Comparison of ENCODE assay signal across 8 mouse cellular contexts in the genomic region with DNA sequence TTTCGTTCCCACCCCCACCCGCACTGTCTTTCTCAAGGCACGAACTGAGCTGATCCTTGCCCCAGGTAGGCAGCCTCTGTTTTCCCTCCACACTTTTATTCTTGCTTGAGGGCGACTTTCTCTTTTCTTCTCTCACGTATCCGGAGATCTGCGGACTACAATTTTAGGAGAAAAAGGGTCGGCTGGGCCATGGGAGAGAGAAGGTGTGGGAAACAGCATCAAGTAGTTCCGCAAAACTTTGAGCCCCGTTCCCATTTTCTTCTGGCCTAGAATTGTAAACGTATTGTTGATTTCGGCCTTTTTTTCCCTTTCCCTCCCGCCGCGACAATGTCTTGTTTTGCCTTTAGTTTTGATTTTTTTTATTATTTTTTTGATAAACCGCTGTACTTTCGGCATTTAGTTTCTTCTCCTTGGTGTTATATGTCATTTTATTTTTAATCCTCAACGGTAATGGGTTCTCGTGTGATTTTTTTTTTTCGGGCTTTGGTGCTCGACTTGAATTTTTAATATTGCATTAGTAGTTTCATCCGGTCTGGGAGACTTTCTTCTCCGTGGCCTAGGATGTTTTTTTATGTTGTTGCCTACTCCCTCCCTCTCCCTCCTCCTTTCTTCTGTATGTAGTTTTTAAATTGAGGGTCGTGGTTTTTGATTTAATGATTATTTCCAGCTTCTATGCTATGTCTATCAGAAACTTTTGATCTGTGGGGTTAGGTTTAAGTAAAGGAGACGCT. TPM values are rescaled to one million over a fixed set of nuclear protein-coding genes. Genes with fewer than 3 reads are reported as not detected.
DNase-seq lines count a peak whose midpoint lies in the region; ATAC-seq and TF ChIP-seq lines count a peak whose summit lies in the region.

No protein-coding gene starts in this region.

- H3K4me2 ChIP-seq in forebrain, embryonic 12.5 days: peak overlapping the region; percentile 50
- H3K4me2 ChIP-seq in kidney, embryonic 16.5 days (replicated peaks; ENCODE audit: low read depth, low read length): peak overlapping the region; percentile 65
- H3K4me2 ChIP-seq in neural tube, embryonic 14.5 days (ENCODE audit: low read depth, low read length): peak overlapping the region; percentile 56

- 7% methylated on average over 25 of the region's 25 CpGs for WGBS in bone marrow, adult 2 months
- WGBS in forebrain, embryonic 12.5 days: 15% methylated on average over 25 of the region's 25 CpGs
- WGBS in kidney, embryonic 16.5 days: 20% methylated on average over 25 of the region's 25 CpGs
- WGBS in neural tube, embryonic 14.5 days: 18% methylated on average over 25 of the region's 25 CpGs

- H3K4me1 ChIP-seq in bone marrow, adult 2 months (ENCODE audit: control insufficient read depth, insufficient read depth, low read length): no peaks in the 10 kb centered on the region; the same call in 1 of the 2 replicates
- H3K4me1 ChIP-seq in forebrain, embryonic 12.5 days: 0 out of 2 replicates have a peak, but pooled peaks cover 2% of the 10 kb centered on the region
- peaks cover 8% of the 10 kb centered on the region; the same call in 1 of the 2 replicates for H3K4me1 ChIP-seq in kidney, embryonic 16.5 days (ENCODE audit: insufficient read depth, low read length)
- no peaks in the 10 kb centered on the region for H3K4me1 ChIP-seq in neural tube, embryonic 14.5 days (ENCODE audit: control insufficient read depth, insufficient read depth, low read length)

- no peak for TF ChIP-seq POLR2A in bone marrow, adult 2 months (IDR thresholded peaks at IDR 0.05; ENCODE audit: borderline replicate concordance, control insufficient read depth, low read depth, low read length)

- H3K36me3 ChIP-seq in forebrain, embryonic 12.5 days (replicated peaks): no peaks in the 10 kb centered on the region
- no peaks in the 10 kb centered on the region for H3K36me3 ChIP-seq in kidney, embryonic 16.5 days (ENCODE audit: insufficient read depth, low read length)
- no peaks in the 10 kb centered on the region for H3K36me3 ChIP-seq in neural tube, embryonic 14.5 days (ENCODE audit: control insufficient read depth, insufficient read depth, low read length)

- peak overlapping the region; percentile 93 for H3K4me3 ChIP-seq in bone marrow, adult 2 months (replicated peaks; ENCODE audit: control insufficient read depth, low read depth, low read length)
- H3K4me3 ChIP-seq in forebrain, embryonic 12.5 days (replicated peaks): peak overlapping the region; percentile 61
- H3K4me3 ChIP-seq in kidney, embryonic 16.5 days (ENCODE audit: low read length): peak overlapping the region; percentile 62
- peak overlapping the region; percentile 43 for H3K4me3 ChIP-seq in neural tube, embryonic 14.5 days (ENCODE audit: low read depth, low read length)

- no peaks in the 10 kb centered on the region for H3K27me3 ChIP-seq in forebrain, embryonic 12.5 days
- H3K27me3 ChIP-seq in kidney, embryonic 16.5 days (ENCODE audit: insufficient read depth, low read length): no peaks in the 10 kb centered on the region
- H3K27me3 ChIP-seq in neural tube, embryonic 14.5 days (ENCODE audit: control insufficient read depth, insufficient read depth, low read length): no peaks in the 10 kb centered on the region

- TF ChIP-seq CTCF in bone marrow, adult 2 months (IDR thresholded peaks at IDR 0.05; ENCODE audit: control insufficient read depth, insufficient read depth, low read length): no peak

- DNase-seq in layer of hippocampus, adult 11-12 months (ENCODE audit: low spot score): peak; percentile 3
- no peak for DNase-seq in layer of hippocampus, postnatal 36 days
- DNase-seq in adrenal gland, postnatal 4 days (ENCODE audit: low spot score in 2 of 2): no peak
- no peak for DNase-seq in urinary bladder, postnatal 36 days (ENCODE audit: low spot score in 2 of 2)

- no peaks in the 10 kb centered on the region for H3K9me3 ChIP-seq in forebrain, embryonic 12.5 days
- no peaks in the 10 kb centered on the region for H3K9me3 ChIP-seq in kidney, embryonic 16.5 days (ENCODE audit: low read length)
- H3K9me3 ChIP-seq in neural tube, embryonic 14.5 days (ENCODE audit: control insufficient read depth, low read length): no peaks in the 10 kb centered on the region

- ATAC-seq in forebrain, embryonic 12.5 days (ENCODE audit: low FRiP score): no peak
- ATAC-seq in kidney, embryonic 16.5 days (ENCODE audit: low FRiP score, low TSS enrichment): no peak
- no peak for ATAC-seq in neural tube, embryonic 14.5 days (ENCODE audit: low read depth)

- H3K27ac ChIP-seq in bone marrow, adult 2 months (ENCODE audit: control insufficient read depth, insufficient read depth, low read depth, low read length, poor library complexity): peak overlapping the region; percentile 93
- peak overlapping the region; percentile 98 for H3K27ac ChIP-seq in forebrain, embryonic 12.5 days
- peak overlapping the region; percentile 96 for H3K27ac ChIP-seq in kidney, embryonic 16.5 days (ENCODE audit: low read length)
- H3K27ac ChIP-seq in neural tube, embryonic 14.5 days (ENCODE audit: low read depth, low read length): peak overlapping the region; percentile 78

- H3K9ac ChIP-seq in forebrain, embryonic 12.5 days: peak overlapping the region; percentile 87
- peak overlapping the region; percentile 74 for H3K9ac ChIP-seq in kidney, embryonic 16.5 days (replicated peaks; ENCODE audit: low read length)
- peak overlapping the region; percentile 41 for H3K9ac ChIP-seq in neural tube, embryonic 14.5 days (replicated peaks; ENCODE audit: low read depth, low read length)

RNA-seq across cellular contexts. Expression of a gene that starts 2.1 kb away (rescaled TPM):
- 10 to 100 TPM; 53.1 to 53.3 TPM for total RNA-seq in layer of hippocampus, postnatal 36 days (2021)
- 27.2 and 44.4 TPM in 2 replicates for polyA plus RNA-seq in bone marrow, adult 2 months (2011; ENCODE audit: insufficient read depth, insufficient read length, low replicate concordance, missing spikeins)
- 67.2 and 72.2 TPM in 2 replicates for polyA plus RNA-seq in forebrain, embryonic 12.5 days (2016; fragmentation: Nextera tagmentation; extraction: Ambion mirVana)
- polyA plus RNA-seq in kidney, embryonic 16.5 days (2015; fragmentation: Nextera tagmentation; extraction: Ambion mirVana): 41.7 and 47.3 TPM in 2 replicates
- polyA plus RNA-seq in neural tube, embryonic 14.5 days (2014; fragmentation: Nextera tagmentation; extraction: Ambion mirVana): 30.8 and 31.5 TPM in 2 replicates
- total RNA-seq in adrenal gland, postnatal 4 days (2021): 10 to 100 TPM; 91.4 to 96.6 TPM

Comparison
In these comparisons a context has a peak if more than half of its experiments do, and no peak if none do; other contexts are left out.
1. H3K4me3 ChIP-seq: peak in every context shown above with its lines; median percentile 93 in bone marrow, adult 2 months; 62 in kidney, embryonic 16.5 days; 61 in forebrain, embryonic 12.5 days; 43 in neural tube, embryonic 14.5 days.